Mouse (Mus musculus) lung, embryonic 14.5 days (tissue): ENCODE results near the gene Irf3. TPM values are rescaled to one million over a fixed set of nuclear protein-coding genes. Genes with fewer than 3 reads are reported as not detected.

ENCODE experiments used
- ATAC-seq: fragments of 200-750 bp; cut with Nextera tagmentation; 2 replicates; pipeline ENCODE4 v1.8.0; 2017; ENCODE audit warnings: mild to moderate bottlenecking, moderate TSS enrichment, moderate library complexity; ENCODE audit not compliant: insufficient read depth
- DNase-seq: peaks from one replicate; pipeline ENCODE4 v3.0.0-alpha.2; 2015
- H3K27ac ChIP-seq: fragments of 300-500 bp; sonication (generic); 2 replicates; pipeline ENCODE4 v1.5.1; 2014; ENCODE audit warnings: low read depth, mild to moderate bottlenecking, moderate library complexity
- H3K27me3 ChIP-seq: fragments of 300-500 bp; sonication (generic); 2 replicates; pipeline ENCODE4 v1.6.1; 2014; ENCODE audit warnings: low read length, control low read depth; ENCODE audit not compliant: insufficient read depth
- H3K36me3 ChIP-seq: fragments of 300-500 bp; sonication (generic); 2 replicates; pipeline ENCODE4 v1.6.1; 2014; ENCODE audit warnings: control low read depth; ENCODE audit not compliant: insufficient read depth
- H3K4me1 ChIP-seq: fragments of 300-500 bp; sonication (generic); 2 replicates; pipeline ENCODE4 v1.6.1; 2014; ENCODE audit warnings: antibody characterized with exemption, control low read depth; ENCODE audit not compliant: insufficient read depth
- H3K4me2 ChIP-seq: fragments of 300-500 bp; sonication (generic); 2 replicates; pipeline ENCODE4 v1.6.1; 2014; ENCODE audit warnings: mild to moderate bottlenecking
- H3K4me3 ChIP-seq: fragments of 300-500 bp; sonication (generic); 2 replicates; pipeline ENCODE4 v1.5.1; 2014; ENCODE audit warnings: low read depth, low read length
- H3K9ac ChIP-seq: fragments of 300-500 bp; sonication (generic); 2 replicates; pipeline ENCODE4 v1.6.1; 2014
- H3K9me3 ChIP-seq: fragments of 300-500 bp; sonication (generic); 2 replicates; pipeline ENCODE4 v1.6.1; 2016; ENCODE audit warnings: low read depth, low read length, control low read depth
- CTCF ChIP-seq: IDR thresholded peaks from 2 replicates; pipeline ENCODE4 v1.5.1; 2016; ENCODE audit warnings: antibody characterized with exemption, low read depth
- WGBS: fragments of 180-500 bp; shearing (Covaris S2); extraction: QIAGEN DNeasy Blood & Tissue Kit; methylation state at CpG from one replicate; pipeline ENCODE4 v1.1.7; 2014; 5-methylcytosine and 5-hydroxymethylcytosine counted together
- microRNA-seq: library from miRNA; unstranded; fragments of <30 nt; microRNA quantifications from one replicate; pipeline ENCODE4, GENCODE M21; 2016; ENCODE audit warnings: borderline number of aligned reads
- polyA plus RNA-seq: library from polyadenylated mRNA; unstranded; fragments of >200 nt; fragmentation: Nextera tagmentation; extraction: Ambion mirVana; gene quantifications from 2 replicates; pipeline ENCODE4 v1.2.1, GENCODE M21; 2014

Irf3 gene
- polyA plus RNA-seq, 1 experiment from 2014 or later: 83.0 TPM

- Histone ChIP-seq H3K9me3 (no peaks in the 10 kb centered on the region), H3K4me3 (peak overlapping the region; percentile 90), H3K27me3 (no peaks in the 10 kb centered on the region), H3K36me3 (peaks cover 41% of the 10 kb centered on the region), H3K4me1 (0 out of 2 replicates have a peak, but pooled peaks cover 3% of the 10 kb centered on the region), H3K27ac (peak overlapping the region; percentile 99; the same call in 1 of the 2 replicates), H3K9ac (peak overlapping the region; percentile 88), H3K4me2 (peak overlapping the region; percentile 88)
- WGBS: 1% methylated on average over 13 of the region's 13 CpGs
- DNase-seq: no peak
- TF ChIP-seq CTCF: no peak
- no peak for ATAC-seq
These were observed 54.1 kb downstream of the Irf3 start for GRCm38 (mm10) chr7:45051601-45051974.

Small RNA genes lying within 50 kb of the gene (microRNA-seq; reads per million reads assigned to microRNA genes)
- gene Mir7054: not detected

Other genes with a start within 250 kb of the Irf3 start
- 34.7 and 36.3 TPM in 2 replicates for gene Vrk3, start 249.2 kb upstream of the Irf3 start, polyA plus RNA-seq
- gene Zfp473, start 246.6 kb upstream of the Irf3 start, polyA plus RNA-seq: 0.92 and 2.3 TPM in 2 replicates
- 65.8 and 68.9 TPM in 2 replicates for gene Nup62, start 181.6 kb upstream of the Irf3 start, polyA plus RNA-seq
- gene Il4i1, start 181.3 kb upstream of the Irf3 start, polyA plus RNA-seq: 0.93 and 1.5 TPM in 2 replicates
- gene Atf5, start 181.0 kb upstream of the Irf3 start, polyA plus RNA-seq: 3.1 TPM in 2 replicates
- 61.9 and 76.9 TPM in 2 replicates for gene Akt1s1, start 148.7 kb upstream of the Irf3 start, polyA plus RNA-seq
- 60.1 and 73.7 TPM in 2 replicates for gene Tbc1d17, start 148.6 kb upstream of the Irf3 start, polyA plus RNA-seq
- 30.3 and 30.7 TPM in 2 replicates for gene Pnkp, start 140.5 kb upstream of the Irf3 start, polyA plus RNA-seq
- 386 and 443 TPM in 2 replicates for gene Ptov1, start 127.9 kb upstream of the Irf3 start, polyA plus RNA-seq
- 77.9 and 79.5 TPM in 2 replicates for gene Med25, start 104.9 kb upstream of the Irf3 start, polyA plus RNA-seq
- 17.7 and 19.1 TPM in 2 replicates for gene Fuz, start 101.6 kb upstream of the Irf3 start, polyA plus RNA-seq
- 73.6 and 83.2 TPM in 2 replicates for gene Ap2a1, start 68.2 kb upstream of the Irf3 start, polyA plus RNA-seq
- gene Tsks, start 54.4 kb upstream of the Irf3 start, polyA plus RNA-seq: 0.11 and 0.14 TPM in 2 replicates
- 14.9 and 15.5 TPM in 2 replicates for gene Cpt1c, start 22.8 kb upstream of the Irf3 start, polyA plus RNA-seq
- gene Prmt1, start 11.1 kb upstream of the Irf3 start, polyA plus RNA-seq: 228 and 238 TPM in 2 replicates
- 69.9 and 76.9 TPM in 2 replicates for gene Bcl2l12, start 1.1 kb downstream of the Irf3 start, polyA plus RNA-seq
- gene Scaf1, start 18.7 kb downstream of the Irf3 start, polyA plus RNA-seq: 45.9 and 53.6 TPM in 2 replicates
- gene Rras, start 20.3 kb downstream of the Irf3 start, polyA plus RNA-seq: 46.2 and 46.5 TPM in 2 replicates
- 14.2 and 16.2 TPM in 2 replicates for gene Prr12, start 55.2 kb downstream of the Irf3 start, polyA plus RNA-seq
- 68.6 and 71.9 TPM in 2 replicates for gene Nosip, start 64.8 kb downstream of the Irf3 start, polyA plus RNA-seq
- 18.1 and 19.2 TPM in 2 replicates for gene Prrg2, start 65.0 kb downstream of the Irf3 start, polyA plus RNA-seq
- gene Rcn3, start 94.6 kb downstream of the Irf3 start, polyA plus RNA-seq: 344 and 360 TPM in 2 replicates
- gene Fcgrt, start 106.2 kb downstream of the Irf3 start, polyA plus RNA-seq: 56.4 and 57.0 TPM in 2 replicates
- gene Rps11, start 126.8 kb downstream of the Irf3 start, polyA plus RNA-seq: 1,873 and 1,878 TPM in 2 replicates
- gene Rpl13a, start 131.1 kb downstream of the Irf3 start, polyA plus RNA-seq: 1,527 and 1,587 TPM in 2 replicates
- gene Gm45713, start 138.6 kb downstream of the Irf3 start, polyA plus RNA-seq: 1.2 and 1.4 TPM in 2 replicates
- gene Flt3l, start 138.8 kb downstream of the Irf3 start, polyA plus RNA-seq: 0.72 and 1.1 TPM in 2 replicates
- 110 and 112 TPM in 2 replicates for gene Pih1d1, start 156.7 kb downstream of the Irf3 start, polyA plus RNA-seq
- gene Aldh16a1, start 156.9 kb downstream of the Irf3 start, polyA plus RNA-seq: 52.1 and 52.9 TPM in 2 replicates
- gene Slc17a7, start 166.3 kb downstream of the Irf3 start, polyA plus RNA-seq: 0.09 and 0.97 TPM in 2 replicates
- not detected in 2 replicates for gene Gfy, start 181.9 kb downstream of the Irf3 start, polyA plus RNA-seq
- gene Pth2, start 183.3 kb downstream of the Irf3 start, polyA plus RNA-seq: not detected in 2 replicates
- 0.19 and 0.38 TPM in 2 replicates for gene Ccdc155, start 207.2 kb downstream of the Irf3 start, polyA plus RNA-seq
- 0.45 TPM in 1 of 2 replicates, not detected in the other for gene Dkkl1, start 214.5 kb downstream of the Irf3 start, polyA plus RNA-seq
- gene Tead2, start 218.1 kb downstream of the Irf3 start, polyA plus RNA-seq: 204 and 222 TPM in 2 replicates
- gene Cd37, start 241.5 kb downstream of the Irf3 start, polyA plus RNA-seq: 2.1 and 2.9 TPM in 2 replicates
- not detected in 2 replicates for gene Slc6a16, start 243.4 kb downstream of the Irf3 start, polyA plus RNA-seq